Comparison of ENCODE assay signal across 8 mouse cellular contexts in the genomic region with DNA sequence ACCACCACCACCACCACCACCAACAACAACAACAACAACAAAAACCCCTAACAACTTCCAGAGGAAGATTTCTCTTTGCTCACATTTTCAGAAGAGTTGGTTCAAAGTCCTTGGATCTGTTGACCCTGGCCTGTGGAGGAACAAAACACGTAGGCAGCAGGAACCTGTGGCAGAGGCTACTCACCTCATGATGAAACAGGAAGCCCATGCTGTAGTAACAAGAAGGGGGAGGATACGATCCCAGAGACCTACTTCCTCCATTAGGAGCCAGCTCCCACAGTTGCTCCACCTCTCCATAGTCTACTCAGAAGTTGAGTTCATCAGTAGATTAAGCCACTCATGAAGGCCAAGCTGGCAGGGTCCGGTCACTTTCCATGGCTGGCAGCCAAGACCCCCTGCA.
"Had no signal": no experiment of that assay in that cellular context is flagged by ENCODE, and none has a peak within 500 bp of the region (broad histone marks: within the 10 kb centered on the region; RNA-seq: fewer than 3 reads in every experiment).

No protein-coding gene starts in this region.

- DNase-seq: kidney, adult 2 months; kidney, postnatal 14 days; lung, embryonic 14.5 days; lung, postnatal 14 days; thymus, adult 18-20 months; thymus, postnatal 14 days had no signal

- ATAC-seq: intestine, embryonic 16.5 days; midbrain, embryonic 16.5 days had no signal
